In genomic region chr1:136934051-136934450, GRCm38 (mm10) we compare ENCODE assay signal across 19 mouse cellular contexts. TPM values are rescaled to one million over a fixed set of nuclear protein-coding genes. Genes with fewer than 3 reads are reported as not detected.
DNase-seq lines count a peak whose midpoint lies in the region; ATAC-seq and TF ChIP-seq lines count a peak whose summit lies in the region.
"Had no signal": no experiment of that assay in that cellular context is flagged by ENCODE, and none has a peak within 500 bp of the region (broad histone marks: within the 10 kb centered on the region; RNA-seq: fewer than 3 reads in every experiment).

No protein-coding gene starts in this region.

- H3K36me3 ChIP-seq in hindbrain, postnatal 0 days (ENCODE audit: insufficient read depth, low read length) = no peaks in the 10 kb centered on the region
- H3K36me3 ChIP-seq in hindbrain, embryonic 10.5 days = no peaks in the 10 kb centered on the region
- no peaks in the 10 kb centered on the region for H3K36me3 ChIP-seq in liver, postnatal 0 days (replicated peaks; ENCODE audit: insufficient read depth, low read length)
- H3K36me3 ChIP-seq: embryonic facial prominence, embryonic 12.5 days; forebrain, embryonic 15.5 days; heart, embryonic 12.5 days; hindbrain, embryonic 12.5 days had no signal

- H3K4me3 ChIP-seq in hindbrain, postnatal 0 days (ENCODE audit: low read length) = no peak overlapping the region
- no peak overlapping the region for H3K4me3 ChIP-seq in hindbrain, embryonic 10.5 days
- no peak overlapping the region for H3K4me3 ChIP-seq in liver, postnatal 0 days (ENCODE audit: low read depth, low read length)
- H3K4me3 ChIP-seq: embryonic facial prominence, embryonic 12.5 days; forebrain, embryonic 15.5 days; heart, adult 2 months; heart, embryonic 12.5 days; hindbrain, embryonic 12.5 days had no signal

- no peaks in the 10 kb centered on the region for H3K4me1 ChIP-seq in hindbrain, postnatal 0 days (ENCODE audit: insufficient read depth, low read length)
- H3K4me1 ChIP-seq in hindbrain, embryonic 10.5 days (replicated peaks) = no peaks in the 10 kb centered on the region
- peaks cover 32% of the 10 kb centered on the region for H3K4me1 ChIP-seq in liver, postnatal 0 days (ENCODE audit: insufficient read depth)
- H3K4me1 ChIP-seq: forebrain, embryonic 15.5 days; hindbrain, embryonic 12.5 days had no signal

- peak; percentile 75 to 82 for DNase-seq in cerebellum, postnatal 10 days
- DNase-seq in cerebellum, adult 9-11 months = no peak
- peak; percentile 39 for DNase-seq in hindbrain, postnatal 0 days (ENCODE audit: low spot score)
- DNase-seq in hindbrain, embryonic 10.5 days (ENCODE audit: low spot score) = no peak
- peak; percentile 40 for DNase-seq in liver, postnatal 0 days
- no peak for DNase-seq in liver
- DNase-seq: cerebellum, adult 11-12 months; cerebellum, adult 9-10 months; gastrocnemius, postnatal 36 days; heart, adult 2 months had no signal

- ATAC-seq in hindbrain, postnatal 0 days = no peak
- no peak for ATAC-seq in liver, postnatal 0 days
- ATAC-seq: activated CD4-positive, CD25-positive, alpha-beta regulatory T cell, adult 4 months; forebrain, embryonic 15.5 days; hindbrain, embryonic 16.5 days; Patski had no signal

- no peak for TF ChIP-seq CTCF in hindbrain, postnatal 0 days (IDR thresholded peaks at IDR 0.05; ENCODE audit: low read depth)
- TF ChIP-seq CTCF in liver, postnatal 0 days (IDR thresholded peaks at IDR 0.05; ENCODE audit: low read depth) = no peak

- H3K4me2 ChIP-seq in hindbrain, postnatal 0 days (ENCODE audit: low read depth, low read length) = no peak overlapping the region
- no peak overlapping the region for H3K4me2 ChIP-seq in liver, postnatal 0 days (ENCODE audit: low read depth, low read length)
- H3K4me2 ChIP-seq: embryonic facial prominence, embryonic 12.5 days; forebrain, embryonic 15.5 days; heart, embryonic 12.5 days; hindbrain, embryonic 12.5 days had no signal

- no peak for TF ChIP-seq EP300 in liver, postnatal 0 days (IDR thresholded peaks at IDR 0.05; ENCODE audit: low read depth)

- no peaks in the 10 kb centered on the region for H3K27me3 ChIP-seq in hindbrain, postnatal 0 days (ENCODE audit: insufficient read depth, low read length)
- H3K27me3 ChIP-seq in hindbrain, embryonic 10.5 days (ENCODE audit: insufficient read depth, poor library complexity, severe bottlenecking) = peaks cover 11% of the 10 kb centered on the region; the same call in 1 of the 2 replicates
- no peaks in the 10 kb centered on the region for H3K27me3 ChIP-seq in liver, postnatal 0 days (ENCODE audit: insufficient read depth, low read length)
- H3K27me3 ChIP-seq: CH12.LX; embryonic facial prominence, embryonic 12.5 days; forebrain, embryonic 15.5 days; hindbrain, embryonic 12.5 days had no signal

- H3K9ac ChIP-seq in hindbrain, postnatal 0 days (replicated peaks; ENCODE audit: low read length) = no peak overlapping the region
- H3K9ac ChIP-seq in liver, postnatal 0 days (replicated peaks) = no peak overlapping the region
- H3K9ac ChIP-seq: embryonic facial prominence, embryonic 12.5 days; forebrain, embryonic 15.5 days; heart, embryonic 12.5 days; hindbrain, embryonic 12.5 days had no signal

- no peak overlapping the region for H3K27ac ChIP-seq in hindbrain, postnatal 0 days
- H3K27ac ChIP-seq in hindbrain, embryonic 10.5 days = no peak overlapping the region
- peak overlapping the region; percentile 6; the same call in 1 of the 2 replicates for H3K27ac ChIP-seq in liver, postnatal 0 days (ENCODE audit: low read depth)
- H3K27ac ChIP-seq: embryonic facial prominence, embryonic 12.5 days; forebrain, embryonic 15.5 days; heart, adult 2 months; hindbrain, embryonic 12.5 days had no signal

- H3K9me3 ChIP-seq in hindbrain, postnatal 0 days (ENCODE audit: low read length) = no peaks in the 10 kb centered on the region
- H3K9me3 ChIP-seq in hindbrain, embryonic 10.5 days = no peaks in the 10 kb centered on the region
- no peaks in the 10 kb centered on the region for H3K9me3 ChIP-seq in liver, postnatal 0 days (ENCODE audit: low read length)
- H3K9me3 ChIP-seq: embryonic facial prominence, embryonic 12.5 days; forebrain, embryonic 15.5 days; heart, embryonic 12.5 days; hindbrain, embryonic 12.5 days had no signal

- 68% methylated on average over 10 of the region's 10 CpGs for WGBS in hindbrain, postnatal 0 days
- 92% methylated on average over 10 of the region's 10 CpGs for WGBS in hindbrain, embryonic 10.5 days
- 87% methylated on average over 10 of the region's 10 CpGs for WGBS in liver, postnatal 0 days (ENCODE audit: insufficient replicate concordance)

RNA-seq across cellular contexts. Expression of gene Nr5a2, which starts 26.2 kb away (rescaled TPM):
- 0.68 and 0.84 TPM in 2 replicates for total RNA-seq in hindbrain, postnatal 0 days (2014; rRNA removed)
- polyA plus RNA-seq in hindbrain, postnatal 0 days (2015; fragmentation: Nextera tagmentation; extraction: Ambion mirVana) = 0.31 and 0.32 TPM in 2 replicates
- polyA plus RNA-seq in hindbrain, embryonic 10.5 days (2016; fragmentation: Nextera tagmentation; extraction: Ambion mirVana) = 0.29 and 0.33 TPM in 2 replicates
- 3.1 and 3.2 TPM in 2 replicates for polyA plus RNA-seq in liver, postnatal 0 days (2015; fragmentation: Nextera tagmentation; extraction: Ambion mirVana)
- polyA plus RNA-seq: cortical plate, adult 2 months had no signal

Comparison
In these comparisons a context has a peak if more than half of its experiments do, and no peak if none do; other contexts are left out.
1. DNase-seq: peak in cerebellum, postnatal 10 days (2 of 2), hindbrain, postnatal 0 days (single experiment) and liver, postnatal 0 days (single experiment); none in cerebellum, adult 9-11 months (single experiment), hindbrain, embryonic 10.5 days (single experiment) and liver (single experiment).